Mouse (Mus musculus) neural tube, embryonic 13.5 days (tissue): ENCODE measurements around the gene Armc3. TPM values are rescaled to one million over a fixed set of nuclear protein-coding genes. Genes with fewer than 3 reads are reported as not detected.

Experiments used
- polyA plus RNA-seq: library from polyadenylated mRNA; unstranded; fragments of >200 nt; fragmentation: Nextera tagmentation; extraction: Ambion mirVana; gene quantifications from 2 replicates; pipeline ENCODE4 v1.2.1, GENCODE M21; 2015

The Armc3 gene
- polyA plus RNA-seq, 1 experiment from 2014 or later: 0.57 TPM

Other genes starting within 250 kb of the Armc3 start
- gene Pip4k2a, start 201.2 kb upstream of the Armc3 start, polyA plus RNA-seq: 12.7 and 12.8 TPM in 2 replicates
- 0.68 and 0.74 TPM in 2 replicates for gene 4930426L09Rik, start 201.0 kb upstream of the Armc3 start, polyA plus RNA-seq
- 11.4 and 11.7 TPM in 2 replicates for gene Msrb2, start 172.1 kb downstream of the Armc3 start, polyA plus RNA-seq
- 0.92 and 1.2 TPM in 2 replicates for gene Ptf1a, start 246.4 kb downstream of the Armc3 start, polyA plus RNA-seq